Mouse (Mus musculus) frontal cortex, adult (tissue): Measurements from ENCODE around the gene Ak7.

Experiments used
- ATAC-seq: cut with Nextera tagmentation; 2 replicates; pipeline ENCODE4 v1.9.2; 2017; ENCODE audit warnings: mild to moderate bottlenecking, moderate library complexity, mixed read lengths; ENCODE audit not compliant: low TSS enrichment

Ak7 gene

DNA sequence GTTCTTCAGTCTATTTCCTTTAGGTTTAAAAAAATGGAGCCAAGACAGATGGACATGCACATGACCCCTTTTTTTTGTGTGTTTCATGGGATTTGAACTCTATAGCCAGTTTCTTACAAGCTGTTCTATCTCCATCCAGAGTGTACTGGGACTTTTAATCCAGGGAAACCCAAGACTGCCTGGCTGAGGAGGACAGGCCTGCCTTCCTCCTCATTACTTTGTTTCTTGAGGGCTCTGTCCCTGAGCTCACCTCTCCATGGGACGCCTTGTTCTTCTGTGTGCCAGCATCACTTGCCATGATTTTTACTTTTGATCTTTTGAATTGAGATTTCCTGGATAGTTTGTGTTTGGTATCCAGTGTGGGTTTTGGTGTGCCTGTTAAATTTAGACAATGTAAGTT is 80.3 kb downstream of the Ak7 start:
- no peak for ATAC-seq

DNA sequence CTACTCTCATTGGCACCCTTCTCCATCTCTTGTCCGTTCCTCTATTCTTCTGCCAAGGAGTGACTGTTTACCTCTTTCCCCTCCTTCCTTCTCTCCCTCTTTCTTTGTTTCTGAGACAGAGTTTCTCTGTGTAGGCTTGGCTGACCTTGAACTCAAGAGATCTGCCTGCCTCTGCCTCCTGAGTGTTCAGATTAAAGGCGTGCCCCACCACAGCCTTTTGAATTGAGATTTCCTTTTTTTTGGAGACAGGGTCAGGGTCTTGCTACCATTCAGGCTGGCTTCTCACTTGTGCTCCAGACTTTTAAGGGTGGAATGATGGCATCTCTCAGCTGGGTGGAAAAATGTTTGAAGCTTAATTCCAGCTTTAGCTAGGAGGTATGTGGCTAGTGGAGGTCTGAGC is 81.8 kb downstream of the Ak7 start:
- ATAC-seq, result no peak

DNA sequence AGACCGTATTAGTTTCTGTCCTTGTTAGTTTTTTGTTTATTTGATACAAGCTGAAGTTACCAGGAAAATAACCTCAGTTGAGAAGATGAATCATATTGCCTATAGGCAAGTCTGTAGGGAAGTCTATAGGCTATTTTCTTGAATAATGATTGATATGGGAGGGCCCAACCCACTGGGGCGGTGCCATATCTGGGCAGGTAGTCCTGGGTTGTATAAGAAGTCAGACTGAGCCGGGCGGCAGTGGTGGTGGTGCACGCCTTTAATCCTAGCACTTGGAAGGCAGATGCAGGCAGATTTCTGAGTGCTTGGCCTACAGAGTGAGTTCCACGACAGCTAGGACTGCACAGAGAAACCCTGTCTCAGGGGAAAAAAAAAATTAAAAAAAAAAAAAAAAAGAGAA is 84.1 kb downstream of the Ak7 start:
- no peak for ATAC-seq

DNA sequence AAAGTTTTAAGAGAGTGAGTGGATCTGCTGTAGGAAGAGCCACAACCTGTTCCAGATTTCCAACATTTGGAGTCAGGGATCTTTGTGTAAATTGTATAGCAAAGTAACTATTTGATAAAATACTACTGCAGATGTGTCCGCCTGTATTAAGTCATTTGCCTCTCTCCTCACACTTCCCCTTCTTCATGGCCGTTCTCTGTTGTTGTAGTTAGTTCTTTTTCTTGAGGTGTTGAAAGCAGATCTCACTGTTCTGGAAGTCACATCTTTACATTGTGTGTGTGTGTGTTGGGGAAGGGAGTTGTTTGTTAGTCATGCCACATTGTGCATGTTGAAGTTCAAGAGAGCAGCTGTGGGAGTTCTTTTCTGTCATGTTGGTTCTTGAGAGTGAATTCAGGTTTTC is 89.1 kb downstream of the Ak7 start:
- no peak for ATAC-seq

DNA sequence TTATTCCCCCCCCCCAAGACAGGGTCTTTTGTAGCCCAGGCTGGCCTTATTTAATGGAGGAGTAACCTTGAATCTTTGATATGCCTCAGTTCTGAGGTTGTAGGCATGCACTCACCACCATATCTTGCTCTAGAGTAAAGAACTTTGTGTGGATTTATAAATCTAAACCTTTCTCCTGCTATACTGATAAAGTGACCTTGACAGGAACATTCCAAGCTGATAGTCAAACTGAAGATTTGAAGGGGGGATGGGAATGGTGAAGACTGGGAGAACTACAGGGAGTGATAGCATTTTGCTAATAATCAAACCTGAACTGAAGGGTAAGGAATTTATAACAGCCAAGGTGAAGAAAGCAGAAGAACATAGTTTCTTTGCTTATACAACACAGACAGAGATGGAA is 92.2 kb downstream of the Ak7 start:
- no peak for ATAC-seq

DNA sequence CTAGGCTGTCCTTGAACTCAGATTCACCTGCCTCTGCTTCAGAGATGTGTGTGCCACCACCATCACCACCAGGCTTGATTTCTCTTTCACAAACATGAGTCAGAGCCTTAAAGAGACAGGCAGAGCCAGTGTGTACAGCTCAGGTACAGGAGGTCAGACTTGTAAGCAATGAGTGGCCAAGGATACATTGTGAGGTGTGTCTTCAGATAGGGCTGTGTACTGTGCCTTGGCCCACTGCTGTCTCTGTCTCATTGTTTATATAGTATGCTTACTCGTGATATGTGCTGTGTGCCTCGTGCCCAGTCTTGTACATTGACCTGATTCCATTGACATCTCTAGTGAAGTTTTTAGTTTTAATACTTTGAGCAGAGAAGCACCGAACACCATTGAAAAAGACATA is 100.0 kb downstream of the Ak7 start:
- ATAC-seq, result no peak

DNA sequence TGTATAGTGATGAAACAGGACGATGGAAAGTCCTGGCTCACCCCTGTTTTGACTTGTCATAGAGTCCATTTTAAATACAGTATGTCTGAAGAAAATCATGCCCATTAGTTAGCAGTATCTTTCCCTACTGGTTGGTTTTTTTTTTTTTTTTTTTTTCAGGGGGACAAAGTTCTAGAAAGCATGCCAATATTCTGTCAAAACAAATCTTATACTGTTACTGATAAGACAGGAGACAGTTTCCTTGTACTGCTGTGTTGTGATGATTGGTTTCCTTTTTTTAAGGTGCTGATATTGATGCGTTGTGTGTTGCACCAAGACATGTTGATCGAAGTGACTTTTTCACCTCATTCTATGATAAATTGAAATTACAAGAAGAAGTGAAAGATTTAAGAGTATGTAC is 100.4 kb downstream of the Ak7 start:
- no peak for ATAC-seq

DNA sequence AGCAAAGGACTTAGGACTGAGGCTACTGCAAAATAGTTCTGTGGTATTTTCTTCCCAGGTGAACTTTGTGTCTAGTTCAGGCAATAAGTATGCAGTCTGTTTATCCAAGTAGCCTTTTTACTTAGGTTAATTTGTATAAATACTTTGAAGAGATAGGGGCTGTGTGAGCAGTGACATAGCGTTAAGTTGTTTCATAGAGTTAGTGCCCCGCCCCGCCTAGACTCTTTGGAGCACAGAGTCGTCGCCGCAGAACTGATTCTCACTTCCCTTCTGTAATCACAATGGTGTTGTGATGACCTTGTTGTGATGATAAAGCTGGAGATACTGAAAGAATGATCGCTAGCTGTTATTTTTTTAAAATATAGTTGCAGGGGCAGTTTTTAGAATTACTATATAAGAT is 101.6 kb downstream of the Ak7 start:
- no peak for ATAC-seq

DNA sequence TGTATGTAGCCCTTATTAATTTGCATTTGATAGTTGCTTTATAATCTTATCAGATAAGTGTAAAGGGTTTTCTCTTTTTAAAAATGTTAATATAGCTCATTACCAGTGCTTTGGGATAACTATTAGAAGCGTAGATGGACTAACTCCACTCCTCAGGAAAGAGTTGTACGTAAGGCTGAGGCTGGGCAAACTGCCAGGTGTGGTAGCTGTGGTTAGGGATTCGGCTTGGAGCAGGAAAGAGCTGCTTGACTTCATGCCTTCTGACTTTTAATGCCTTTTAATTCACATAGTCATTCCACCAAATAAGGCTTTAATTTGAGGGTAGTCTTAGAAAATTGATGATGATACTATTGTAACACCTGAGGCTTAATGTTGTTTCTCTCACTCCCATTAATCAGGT is 103.2 kb downstream of the Ak7 start:
- no peak for ATAC-seq

DNA sequence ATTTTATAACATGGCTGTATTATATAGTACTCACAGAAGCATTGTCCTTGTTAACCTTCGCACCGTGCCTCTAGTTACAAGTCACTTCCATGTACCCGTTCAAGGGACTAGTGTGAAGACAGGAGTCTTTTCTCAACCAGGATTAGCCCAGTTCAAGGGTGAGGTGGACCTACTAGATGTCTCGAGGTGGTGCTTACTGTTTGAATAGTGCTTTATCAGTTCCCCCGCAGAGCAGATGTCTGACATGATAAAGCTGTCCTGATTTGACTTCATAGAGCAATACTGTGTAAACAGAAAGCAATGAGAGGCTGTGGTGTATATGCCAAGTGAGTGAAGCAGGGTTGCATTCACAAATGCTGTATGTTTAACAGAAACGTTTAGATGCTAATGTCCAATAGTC is 104.8 kb downstream of the Ak7 start:
- ATAC-seq, result no peak

DNA sequence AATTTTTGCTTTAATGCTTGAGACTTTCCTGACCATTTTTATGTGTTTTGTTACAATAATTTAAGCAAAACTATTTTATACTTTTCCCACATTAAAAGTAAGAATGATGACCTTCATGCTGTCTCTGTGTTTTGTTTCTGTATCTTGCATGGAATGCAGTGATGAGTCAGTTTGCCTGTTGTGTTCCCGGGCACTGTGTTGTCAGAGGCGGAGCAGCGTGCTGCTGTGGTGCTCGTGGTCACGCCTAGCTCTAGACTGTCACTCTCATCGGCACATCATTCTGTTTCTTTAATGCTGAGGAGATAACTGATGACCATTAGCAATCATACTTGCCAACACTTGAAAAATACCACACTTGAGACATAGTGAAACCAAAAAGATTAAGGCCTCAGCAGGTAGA is 108.2 kb downstream of the Ak7 start:
- ATAC-seq, result no peak

DNA sequence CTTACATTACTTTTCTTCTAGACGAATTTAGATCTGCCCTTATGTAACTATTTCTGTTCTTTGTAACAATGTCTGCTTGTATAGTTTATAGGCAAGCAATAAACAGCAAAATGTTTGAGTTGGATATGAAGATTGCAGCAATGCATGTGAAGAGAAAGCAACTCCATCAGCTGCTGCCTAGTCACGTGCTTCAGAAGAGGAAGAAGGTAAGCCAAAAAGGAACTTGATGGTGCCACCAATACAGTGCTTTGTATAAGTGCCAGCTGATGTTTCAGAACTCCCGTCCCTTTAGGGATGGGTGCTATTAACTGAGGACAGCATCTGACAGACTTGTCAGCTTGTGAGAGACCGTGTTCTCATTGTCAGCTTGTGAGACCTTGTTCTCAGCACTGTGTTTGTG is 117.7 kb downstream of the Ak7 start:
- ATAC-seq, result 0 out of 2 replicates have a peak, but pooled peaks have one; percentile 23

DNA sequence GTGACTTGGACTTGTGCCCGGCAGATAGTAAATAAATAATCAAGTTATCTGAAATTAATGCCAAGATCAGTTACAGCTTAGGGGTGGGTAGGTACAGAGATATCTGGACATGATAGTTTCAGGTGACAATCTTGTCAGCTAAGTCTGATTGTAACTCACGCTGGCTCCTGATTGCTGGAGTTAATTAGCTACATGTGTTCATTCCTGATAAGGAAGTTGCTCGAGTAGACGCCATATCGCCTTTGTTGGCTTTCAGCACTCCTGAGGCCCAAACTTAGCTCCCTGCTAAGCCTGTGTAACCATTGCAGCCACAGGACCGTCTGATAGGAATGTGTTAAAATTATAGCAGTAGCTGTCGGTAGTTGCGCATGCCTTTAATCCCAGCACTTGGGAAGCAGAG is 119.0 kb downstream of the Ak7 start:
- no peak for ATAC-seq

DNA sequence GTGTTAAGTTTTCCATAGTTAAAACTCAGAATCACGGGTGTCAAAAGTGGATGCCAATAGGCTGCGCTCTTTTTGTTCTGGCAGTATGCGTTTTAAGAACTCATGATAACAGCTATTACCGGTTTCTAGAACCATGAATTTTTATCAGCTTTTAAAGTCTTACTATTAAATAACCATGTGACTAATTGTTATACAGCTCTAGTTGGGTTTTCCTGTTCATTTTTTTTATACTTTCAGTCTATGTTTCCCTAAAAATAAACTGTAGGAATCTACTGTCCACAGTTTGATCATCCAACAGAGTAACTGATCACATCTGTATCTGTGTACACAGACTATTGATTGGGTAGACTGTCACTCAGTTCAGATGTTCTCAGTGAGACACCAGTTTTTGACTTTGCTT is 119.5 kb downstream of the Ak7 start:
- ATAC-seq, result no peak
